ENCODE assay signal across 8 mouse cellular contexts in genomic region chr4:150008325-150008852, GRCm38 (mm10). TPM values are rescaled to one million over a fixed set of nuclear protein-coding genes. Genes with fewer than 3 reads are reported as not detected.
DNase-seq lines count a peak whose midpoint lies in the region; ATAC-seq lines count a peak whose summit lies in the region.

No protein-coding gene starts in this region.

- peak; percentile 86 for ATAC-seq in hindbrain, embryonic 14.5 days (ENCODE audit: low FRiP score)
- ATAC-seq in midbrain, embryonic 11.5 days (ENCODE audit: low FRiP score), result peak; percentile 90
- ATAC-seq in erythroid progenitor cell, adult 5-6 weeks (replicated peaks; ENCODE audit: low FRiP score, poor library complexity, severe bottlenecking), result no peak

- no peaks in the 10 kb centered on the region for H3K36me3 ChIP-seq in hindbrain, embryonic 14.5 days (replicated peaks; ENCODE audit: control insufficient read depth, insufficient read depth)
- H3K36me3 ChIP-seq in limb, embryonic 10.5 days, result no peaks in the 10 kb centered on the region
- H3K36me3 ChIP-seq in midbrain, embryonic 11.5 days (ENCODE audit: control insufficient read depth, insufficient read depth, low read length), result no peaks in the 10 kb centered on the region

- 0 out of 2 replicates have a peak, but pooled peaks cover 6% of the 10 kb centered on the region for H3K4me1 ChIP-seq in hindbrain, embryonic 14.5 days (replicated peaks; ENCODE audit: control insufficient read depth, insufficient read depth, low read length)
- peaks cover 34% of the 10 kb centered on the region for H3K4me1 ChIP-seq in limb, embryonic 10.5 days
- peaks cover 3% of the 10 kb centered on the region; the same call in 1 of the 2 replicates for H3K4me1 ChIP-seq in midbrain, embryonic 11.5 days (ENCODE audit: control insufficient read depth, insufficient read depth, low read length)

- peak overlapping the region; percentile 71 for H3K4me2 ChIP-seq in hindbrain, embryonic 14.5 days (replicated peaks)
- peak overlapping the region; percentile 75 for H3K4me2 ChIP-seq in midbrain, embryonic 11.5 days

- H3K27ac ChIP-seq in hindbrain, embryonic 14.5 days, result peak overlapping the region; percentile 87
- peak overlapping the region; percentile 97 for H3K27ac ChIP-seq in limb, embryonic 10.5 days
- peak overlapping the region; percentile 65 for H3K27ac ChIP-seq in midbrain, embryonic 11.5 days (ENCODE audit: low read depth, low read length)

- H3K9ac ChIP-seq in hindbrain, embryonic 14.5 days, result peak overlapping the region; percentile 79
- H3K9ac ChIP-seq in midbrain, embryonic 11.5 days (ENCODE audit: low read length), result peak overlapping the region; percentile 84

- DNase-seq in ZHBTc4 (ENCODE audit: low read depth, low spot score), result peak; percentile 95
- peak; percentile 79 to 83 for DNase-seq in cerebellum, postnatal 10 days
- peak; percentile 39 to 44 for DNase-seq in frontal cortex, postnatal 36 days (ENCODE audit: low spot score in 2 of 2)
- peak; percentile 66 for DNase-seq in hindbrain, embryonic 14.5 days (ENCODE audit: low spot score)
- DNase-seq in limb, embryonic 10.5 days (ENCODE audit: low spot score), result peak; percentile 87
- peak; percentile 96 for DNase-seq in midbrain, embryonic 11.5 days (ENCODE audit: low spot score, missing footprints)
- peak; percentile 90 for DNase-seq in skeletal muscle tissue, adult 2 months (ENCODE audit: low read depth, low spot score)

- no peaks in the 10 kb centered on the region for H3K27me3 ChIP-seq in hindbrain, embryonic 14.5 days (ENCODE audit: control insufficient read depth, insufficient read depth, low read length)
- no peaks in the 10 kb centered on the region for H3K27me3 ChIP-seq in limb, embryonic 10.5 days (ENCODE audit: low read depth, poor library complexity, severe bottlenecking)
- H3K27me3 ChIP-seq in midbrain, embryonic 11.5 days (ENCODE audit: control insufficient read depth, insufficient read depth, low read length), result no peaks in the 10 kb centered on the region; the same call in 1 of the 2 replicates

- H3K4me3 ChIP-seq in hindbrain, embryonic 14.5 days (replicated peaks; ENCODE audit: low read length), result peak overlapping the region; percentile 65
- H3K4me3 ChIP-seq in limb, embryonic 10.5 days, result peak overlapping the region; percentile 75
- peak overlapping the region; percentile 70 for H3K4me3 ChIP-seq in midbrain, embryonic 11.5 days (ENCODE audit: low read depth, low read length)

- WGBS in hindbrain, embryonic 14.5 days, result under 1% methylated on average over 42 of the region's 42 CpGs
- under 1% methylated on average over 42 of the region's 42 CpGs for WGBS in limb, embryonic 10.5 days
- WGBS in midbrain, embryonic 11.5 days, result under 1% methylated on average over 42 of the region's 42 CpGs

- H3K9me3 ChIP-seq in hindbrain, embryonic 14.5 days (ENCODE audit: control insufficient read depth, low read length), result no peaks in the 10 kb centered on the region
- H3K9me3 ChIP-seq in limb, embryonic 10.5 days (replicated peaks), result no peaks in the 10 kb centered on the region
- no peaks in the 10 kb centered on the region for H3K9me3 ChIP-seq in midbrain, embryonic 11.5 days (ENCODE audit: control insufficient read depth, low read length)

RNA-seq across cellular contexts. Expression of gene H6pd, which starts 0.4 kb away (rescaled TPM):
- 3.1 and 3.2 TPM in 2 replicates for polyA plus RNA-seq in hindbrain, embryonic 14.5 days (2014; fragmentation: Nextera tagmentation; extraction: Ambion mirVana)
- polyA plus RNA-seq in limb, embryonic 10.5 days (2016; fragmentation: Nextera tagmentation; extraction: Ambion mirVana), result 4.5 and 5.6 TPM in 2 replicates
- 1.7 and 2.4 TPM in 2 replicates for polyA plus RNA-seq in midbrain, embryonic 11.5 days (2014; fragmentation: Nextera tagmentation; extraction: Ambion mirVana)
- total RNA-seq in erythroid progenitor cell, adult 5-6 weeks (2015; ENCODE audit: low replicate concordance), result 2.5 TPM in 2 replicates
- 3.2 and 11.8 TPM in 2 replicates for total RNA-seq in erythroid progenitor cell, adult 5-6 weeks (2017; ENCODE audit: low replicate concordance)

RNA-seq across cellular contexts. Expression of gene Spsb1, which starts 53.5 kb away (rescaled TPM):
- 7.0 and 7.2 TPM in 2 replicates for polyA plus RNA-seq in hindbrain, embryonic 14.5 days (2014; fragmentation: Nextera tagmentation; extraction: Ambion mirVana)
- 13.7 and 18.8 TPM in 2 replicates for polyA plus RNA-seq in limb, embryonic 10.5 days (2016; fragmentation: Nextera tagmentation; extraction: Ambion mirVana)
- 6.3 and 7.5 TPM in 2 replicates for polyA plus RNA-seq in midbrain, embryonic 11.5 days (2014; fragmentation: Nextera tagmentation; extraction: Ambion mirVana)
- 0.72 TPM in 1 of 2 replicates, not detected in the other for total RNA-seq in erythroid progenitor cell, adult 5-6 weeks (2015; ENCODE audit: low replicate concordance)
- not detected in 2 replicates for total RNA-seq in erythroid progenitor cell, adult 5-6 weeks (2017; ENCODE audit: low replicate concordance)

Comparison
In these comparisons a context has a peak if more than half of its experiments do, and no peak if none do; other contexts are left out.
1. DNase-seq: peak in every context shown above with its lines; median percentile 96 in midbrain, embryonic 11.5 days; 95 in ZHBTc4; 90 in skeletal muscle tissue, adult 2 months; 87 in limb, embryonic 10.5 days; 81 in cerebellum, postnatal 10 days; 66 in hindbrain, embryonic 14.5 days; 42 in frontal cortex, postnatal 36 days.